Mouse (Mus musculus): Measurements from ENCODE around the gene Dzip1. TPM values are rescaled to one million over a fixed set of nuclear protein-coding genes. Genes with fewer than 3 reads are reported as not detected.

Dzip1 gene
- polyA plus RNA-seq, 1 experiment from 2014 or later: 40.9 TPM

DNA sequence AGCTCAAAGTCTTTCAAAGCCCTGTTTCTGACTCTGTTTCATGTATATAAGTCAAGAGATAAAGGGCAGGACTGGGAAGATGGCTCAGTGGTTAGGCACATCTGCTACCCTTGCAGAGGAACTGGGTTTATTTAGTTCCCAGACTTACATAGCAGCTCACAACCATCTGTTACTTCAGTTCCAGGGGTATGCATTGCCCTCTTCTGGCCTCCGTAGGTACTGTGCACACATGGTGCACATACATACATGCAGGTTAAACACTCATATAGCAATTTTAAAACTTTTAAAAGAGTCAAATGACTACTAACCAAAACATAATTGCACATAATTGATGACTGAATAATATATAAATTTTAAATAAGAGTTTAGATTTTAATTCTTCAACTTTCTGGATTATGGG, 24.3 kb downstream of the Dzip1 start:
- Histone ChIP-seq H3K27ac (replicated peaks; ENCODE audit: low read depth, low read length) (no peak overlapping the region), H3K4me1 (ENCODE audit: control insufficient read depth, insufficient read depth, low read length) (no peaks in the 10 kb centered on the region), H3K36me3 (replicated peaks; ENCODE audit: control insufficient read depth, insufficient read depth, low read depth, low read length) (peaks cover 5% of the 10 kb centered on the region), H3K4me3 (ENCODE audit: low read depth, low read length) (no peak overlapping the region), H3K9ac (replicated peaks; ENCODE audit: low read length) (no peak overlapping the region), H3K4me2 (ENCODE audit: low read depth, low read length) (no peak overlapping the region), H3K27me3 (ENCODE audit: control insufficient read depth, insufficient read depth, low read length) (no peaks in the 10 kb centered on the region), H3K9me3 (replicated peaks; ENCODE audit: control insufficient read depth, low read length) (no peaks in the 10 kb centered on the region)
- ATAC-seq (replicated peaks; ENCODE audit: insufficient number of reproducible peaks, low FRiP score, low TSS enrichment, low read depth) (no peak), DNase-seq (ENCODE audit: low spot score) (no peak)
- 97% methylated on average over 1 of the region's 1 CpGs for WGBS

DNA sequence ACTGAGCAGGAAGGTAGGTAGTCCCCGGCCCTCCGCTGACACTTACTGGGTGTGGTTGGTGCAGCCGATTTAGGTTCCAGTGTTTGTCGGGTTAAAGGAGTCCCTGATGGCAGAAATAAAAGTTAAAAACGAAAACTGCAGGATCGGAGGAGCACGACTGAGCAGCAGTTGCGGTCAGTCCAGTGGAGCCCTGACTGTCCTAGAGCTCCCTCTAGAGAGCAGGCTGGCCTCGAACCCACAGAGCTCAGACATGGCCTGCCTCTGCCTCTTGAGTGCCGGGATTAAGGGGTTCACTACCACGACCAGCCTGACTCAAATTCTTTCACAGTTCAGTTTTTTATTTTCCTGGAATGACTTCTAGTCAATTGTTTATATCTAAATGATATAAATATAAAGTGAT, 25.3 kb downstream of the Dzip1 start:
- H3K9ac ChIP-seq (replicated peaks; ENCODE audit: low read length): no peak overlapping the region
- WGBS: 82% methylated on average over 11 of the region's 11 CpGs
- no peaks in the 10 kb centered on the region for H3K9me3 ChIP-seq (replicated peaks; ENCODE audit: control insufficient read depth, low read length)
- DNase-seq (ENCODE audit: low spot score): no peak
- H3K4me1 ChIP-seq (ENCODE audit: control insufficient read depth, insufficient read depth, low read length): no peaks in the 10 kb centered on the region
- no peak overlapping the region for H3K27ac ChIP-seq (replicated peaks; ENCODE audit: low read depth, low read length)
- no peak overlapping the region for H3K4me2 ChIP-seq (ENCODE audit: low read depth, low read length)
- no peak for ATAC-seq (replicated peaks; ENCODE audit: insufficient number of reproducible peaks, low FRiP score, low TSS enrichment, low read depth)
- no peaks in the 10 kb centered on the region for H3K27me3 ChIP-seq (ENCODE audit: control insufficient read depth, insufficient read depth, low read length)
- peaks cover 5% of the 10 kb centered on the region for H3K36me3 ChIP-seq (replicated peaks; ENCODE audit: control insufficient read depth, insufficient read depth, low read depth, low read length)
- no peak overlapping the region for H3K4me3 ChIP-seq (ENCODE audit: low read depth, low read length)

DNA sequence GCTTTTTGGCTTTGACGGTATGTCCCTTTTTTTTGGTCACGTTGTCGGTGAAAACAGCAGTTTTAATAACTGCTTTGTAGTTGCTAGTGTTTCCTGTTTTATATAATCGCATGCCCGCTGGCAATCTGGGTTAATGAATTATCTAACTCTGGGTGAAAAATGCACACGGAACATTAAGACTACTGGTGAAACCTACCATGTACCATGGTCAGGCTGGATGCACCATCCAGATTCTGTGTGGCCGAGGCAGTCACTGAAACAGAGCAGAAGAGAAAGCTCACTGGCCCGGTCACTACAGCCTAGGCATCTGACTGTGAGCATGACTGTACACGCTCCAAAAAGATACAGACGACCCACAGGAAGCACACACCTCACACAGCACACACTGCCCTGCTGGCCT, 29.6 kb downstream of the Dzip1 start:
- H3K9me3 ChIP-seq (replicated peaks; ENCODE audit: control insufficient read depth, low read length): no peaks in the 10 kb centered on the region
- no peak for DNase-seq (ENCODE audit: low spot score)
- no peaks in the 10 kb centered on the region for H3K4me1 ChIP-seq (ENCODE audit: control insufficient read depth, insufficient read depth, low read length)
- no peak overlapping the region for H3K4me2 ChIP-seq (ENCODE audit: low read depth, low read length)
- no peaks in the 10 kb centered on the region for H3K27me3 ChIP-seq (ENCODE audit: control insufficient read depth, insufficient read depth, low read length)
- WGBS: 92% methylated on average over 10 of the region's 10 CpGs
- no peak overlapping the region for H3K9ac ChIP-seq (replicated peaks; ENCODE audit: low read length)
- H3K4me3 ChIP-seq (ENCODE audit: low read depth, low read length): no peak overlapping the region
- ATAC-seq (replicated peaks; ENCODE audit: insufficient number of reproducible peaks, low FRiP score, low TSS enrichment, low read depth): no peak
- no peaks in the 10 kb centered on the region; the same call in 1 of the 2 replicates for H3K36me3 ChIP-seq (replicated peaks; ENCODE audit: control insufficient read depth, insufficient read depth, low read depth, low read length)
- no peak overlapping the region for H3K27ac ChIP-seq (replicated peaks; ENCODE audit: low read depth, low read length)

DNA sequence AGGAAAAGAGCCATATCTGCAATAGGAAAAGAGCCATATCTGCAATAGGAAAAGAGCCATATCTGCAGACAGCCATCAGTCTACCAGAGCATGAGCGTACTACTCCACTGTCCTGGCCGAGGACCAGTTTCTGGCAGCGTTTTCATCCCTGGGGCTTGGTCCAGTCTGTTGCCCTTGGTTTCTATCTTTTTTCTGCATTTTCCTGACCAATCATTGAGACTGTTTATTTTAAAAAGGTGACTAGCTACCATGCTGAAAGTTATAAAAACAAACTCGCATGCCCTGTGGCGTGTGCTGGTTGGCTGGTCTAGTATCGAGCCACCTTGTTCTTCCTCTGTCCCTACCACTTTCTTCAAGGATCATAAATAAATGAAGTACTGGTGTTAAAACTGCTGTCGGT, 30.0 kb downstream of the Dzip1 start:
- DNase-seq (ENCODE audit: low spot score): no peak
- no peaks in the 10 kb centered on the region for H3K9me3 ChIP-seq (replicated peaks; ENCODE audit: control insufficient read depth, low read length)
- H3K4me3 ChIP-seq (ENCODE audit: low read depth, low read length): no peak overlapping the region
- no peak overlapping the region for H3K27ac ChIP-seq (replicated peaks; ENCODE audit: low read depth, low read length)
- H3K36me3 ChIP-seq (replicated peaks; ENCODE audit: control insufficient read depth, insufficient read depth, low read depth, low read length): no peaks in the 10 kb centered on the region; the same call in 1 of the 2 replicates
- no peaks in the 10 kb centered on the region for H3K4me1 ChIP-seq (ENCODE audit: control insufficient read depth, insufficient read depth, low read length)
- no peak for ATAC-seq (replicated peaks; ENCODE audit: insufficient number of reproducible peaks, low FRiP score, low TSS enrichment, low read depth)
- no peaks in the 10 kb centered on the region for H3K27me3 ChIP-seq (ENCODE audit: control insufficient read depth, insufficient read depth, low read length)
- no peak overlapping the region for H3K4me2 ChIP-seq (ENCODE audit: low read depth, low read length)
- WGBS: 90% methylated on average over 7 of the region's 7 CpGs
- H3K9ac ChIP-seq (replicated peaks; ENCODE audit: low read length): no peak overlapping the region

DNA sequence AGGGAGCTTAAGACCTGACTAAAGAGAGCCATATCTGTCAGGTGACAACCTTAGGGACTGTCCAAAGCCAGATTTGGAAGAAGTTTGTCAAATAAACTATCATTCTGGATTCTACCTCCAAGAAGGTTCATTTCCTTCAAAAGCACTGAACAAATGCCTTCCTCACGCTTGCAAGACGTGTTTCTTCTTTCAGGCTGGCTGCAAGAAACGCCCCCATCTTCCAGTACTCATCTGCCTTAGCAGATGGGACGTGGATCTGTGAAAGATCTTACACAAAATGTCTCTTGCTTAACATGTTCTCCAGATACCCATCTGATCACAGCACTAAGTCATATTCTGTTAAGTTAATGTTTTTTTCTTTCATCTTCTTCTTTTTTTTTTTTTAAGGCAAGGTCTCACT, 35.2 kb downstream of the Dzip1 start:
- Histone ChIP-seq H3K36me3 (replicated peaks; ENCODE audit: control insufficient read depth, insufficient read depth, low read depth, low read length) (no peaks in the 10 kb centered on the region; the same call in 1 of the 2 replicates), H3K9ac (replicated peaks; ENCODE audit: low read length) (no peak overlapping the region), H3K4me1 (ENCODE audit: control insufficient read depth, insufficient read depth, low read length) (no peaks in the 10 kb centered on the region), H3K9me3 (replicated peaks; ENCODE audit: control insufficient read depth, low read length) (no peaks in the 10 kb centered on the region), H3K27me3 (ENCODE audit: control insufficient read depth, insufficient read depth, low read length) (no peaks in the 10 kb centered on the region), H3K4me3 (ENCODE audit: low read depth, low read length) (no peak overlapping the region), H3K4me2 (ENCODE audit: low read depth, low read length) (no peak overlapping the region), H3K27ac (replicated peaks; ENCODE audit: low read depth, low read length) (no peak overlapping the region)
- ATAC-seq (replicated peaks; ENCODE audit: insufficient number of reproducible peaks, low FRiP score, low TSS enrichment, low read depth) (no peak), DNase-seq (ENCODE audit: low spot score) (no peak)
- 88% methylated on average over 4 of the region's 4 CpGs for WGBS

DNA sequence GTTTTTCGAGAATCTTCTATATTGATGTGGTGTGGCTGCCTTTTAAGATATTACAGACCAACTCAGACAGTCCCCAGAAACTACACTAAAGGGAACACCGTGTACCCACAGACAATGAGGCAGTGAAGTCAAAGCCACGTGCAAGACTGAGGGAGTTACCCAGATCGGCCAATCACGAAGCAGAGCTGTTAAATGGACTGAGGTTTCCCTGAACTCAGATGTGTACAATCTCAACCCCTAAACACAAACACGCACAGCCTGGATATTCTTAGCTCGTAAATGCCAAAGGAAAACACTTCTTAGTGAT, 41.1 kb downstream of the Dzip1 start:
- no peaks in the 10 kb centered on the region for H3K9me3 ChIP-seq (replicated peaks; ENCODE audit: control insufficient read depth, low read length)
- H3K27me3 ChIP-seq (ENCODE audit: control insufficient read depth, insufficient read depth, low read length): no peaks in the 10 kb centered on the region
- no peak overlapping the region for H3K4me2 ChIP-seq (ENCODE audit: low read depth, low read length)
- no peak overlapping the region for H3K9ac ChIP-seq (replicated peaks; ENCODE audit: low read length)
- no peak for ATAC-seq (replicated peaks; ENCODE audit: insufficient number of reproducible peaks, low FRiP score, low TSS enrichment, low read depth)
- H3K4me1 ChIP-seq (ENCODE audit: control insufficient read depth, insufficient read depth, low read length): no peaks in the 10 kb centered on the region
- no peak for DNase-seq (ENCODE audit: low spot score)
- peaks cover 13% of the 10 kb centered on the region; the same call in 1 of the 2 replicates for H3K36me3 ChIP-seq (replicated peaks; ENCODE audit: control insufficient read depth, insufficient read depth, low read depth, low read length)
- H3K4me3 ChIP-seq (ENCODE audit: low read depth, low read length): no peak overlapping the region
- WGBS: 92% methylated on average over 7 of the region's 7 CpGs
- H3K27ac ChIP-seq (replicated peaks; ENCODE audit: low read depth, low read length): no peak overlapping the region

DNA sequence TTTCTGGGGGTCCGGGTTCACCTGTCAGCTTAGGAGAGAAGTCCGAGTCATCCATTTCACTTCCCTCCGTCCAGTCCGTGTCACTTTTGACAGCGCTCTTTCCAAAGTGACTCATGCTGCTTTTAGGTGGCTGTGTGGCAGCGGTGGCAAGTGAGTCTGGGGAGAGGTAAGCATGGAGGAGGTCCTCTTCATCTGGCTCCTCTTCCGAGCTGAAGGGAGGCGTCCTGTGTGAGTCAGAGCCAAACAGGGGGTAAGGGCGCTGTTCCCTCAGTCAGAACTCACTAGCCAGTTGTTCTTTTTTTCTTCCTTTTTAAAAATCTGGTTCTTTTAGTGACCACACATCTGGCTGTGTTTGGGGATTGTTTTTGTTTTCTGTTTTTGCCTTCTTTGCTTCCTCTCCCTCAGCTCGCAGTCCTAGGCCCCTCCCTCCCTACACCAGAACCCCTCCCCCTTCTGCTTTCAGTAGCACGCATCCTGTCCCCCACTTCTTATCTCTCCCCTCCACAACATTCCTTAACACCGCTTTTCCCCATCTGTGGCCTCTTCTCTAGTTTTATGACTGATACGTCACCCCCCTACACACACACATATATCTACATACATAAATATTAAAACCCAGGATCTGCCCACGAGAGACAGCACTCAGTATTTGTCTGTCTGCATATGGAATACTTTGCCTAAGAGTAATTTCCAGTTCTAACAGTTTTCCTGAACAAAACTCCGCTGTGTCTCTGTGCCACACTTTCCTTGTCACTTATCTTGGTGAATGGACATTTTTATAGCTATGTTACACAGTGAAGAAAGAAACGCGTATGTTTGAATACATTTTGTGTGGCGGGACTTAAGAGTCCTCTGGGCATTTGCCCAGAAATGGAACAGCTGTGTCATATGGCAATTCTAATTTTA, 41.7 kb downstream of the Dzip1 start:
- Histone ChIP-seq H3K9me3 (replicated peaks; ENCODE audit: control insufficient read depth, low read length) (no peaks in the 10 kb centered on the region), H3K4me1 (ENCODE audit: control insufficient read depth, insufficient read depth, low read length) (no peaks in the 10 kb centered on the region), H3K4me2 (ENCODE audit: low read depth, low read length) (no peak overlapping the region), H3K27ac (replicated peaks; ENCODE audit: low read depth, low read length) (no peak overlapping the region), H3K9ac (replicated peaks; ENCODE audit: low read length) (no peak overlapping the region), H3K36me3 (replicated peaks; ENCODE audit: control insufficient read depth, insufficient read depth, low read depth, low read length) (peaks cover 13% of the 10 kb centered on the region), H3K4me3 (ENCODE audit: low read depth, low read length) (no peak overlapping the region), H3K27me3 (ENCODE audit: control insufficient read depth, insufficient read depth, low read length) (no peaks in the 10 kb centered on the region)
- DNase-seq (ENCODE audit: low spot score): no peak
- no peak for ATAC-seq (replicated peaks; ENCODE audit: insufficient number of reproducible peaks, low FRiP score, low TSS enrichment, low read depth)
- 89% methylated on average over 18 of the region's 18 CpGs for whole genome bisulfite sequencing

DNA sequence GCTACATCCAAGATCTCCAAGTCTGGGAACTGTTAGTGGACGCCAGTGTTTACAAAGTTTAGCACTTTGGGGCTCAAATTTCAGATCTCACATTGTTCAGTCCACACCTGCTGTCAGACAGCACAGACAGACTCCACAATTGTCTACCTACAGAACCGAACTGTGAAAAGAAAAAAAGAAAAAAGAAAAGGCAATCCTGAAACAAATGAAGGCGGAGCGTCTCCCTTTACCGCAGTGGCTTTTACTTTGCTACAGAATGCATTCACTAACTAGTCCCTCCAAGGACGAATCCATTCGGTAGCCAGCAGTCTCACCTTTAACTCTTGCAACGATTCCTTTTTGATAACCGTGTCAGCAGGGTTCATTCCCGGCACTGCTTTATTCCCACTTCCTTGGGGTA, 44.6 kb downstream of the Dzip1 start:
- WGBS: 83% methylated on average over 10 of the region's 10 CpGs
- no peak for DNase-seq (ENCODE audit: low spot score)
- H3K4me2 ChIP-seq (ENCODE audit: low read depth, low read length): no peak overlapping the region

More for the DNA sequence above, 44.6 kb downstream of the Dzip1 start:
- peaks cover 13% of the 10 kb centered on the region for H3K36me3 ChIP-seq (replicated peaks; ENCODE audit: control insufficient read depth, insufficient read depth, low read depth, low read length)
- no peaks in the 10 kb centered on the region for H3K4me1 ChIP-seq (ENCODE audit: control insufficient read depth, insufficient read depth, low read length)
- no peaks in the 10 kb centered on the region for H3K9me3 ChIP-seq (replicated peaks; ENCODE audit: control insufficient read depth, low read length)
- no peak overlapping the region for H3K4me3 ChIP-seq (ENCODE audit: low read depth, low read length)
- no peaks in the 10 kb centered on the region for H3K27me3 ChIP-seq (ENCODE audit: control insufficient read depth, insufficient read depth, low read length)
- H3K27ac ChIP-seq (replicated peaks; ENCODE audit: low read depth, low read length): no peak overlapping the region
- H3K9ac ChIP-seq (replicated peaks; ENCODE audit: low read length): no peak overlapping the region
- no peak for ATAC-seq (replicated peaks; ENCODE audit: insufficient number of reproducible peaks, low FRiP score, low TSS enrichment, low read depth)
